Mouse (Mus musculus) neural tube, embryonic 10.5 days (tissue): ENCODE data around the gene Zfp148.

Experiments
- DNase-seq: peaks from one replicate; pipeline ENCODE4 v3.0.0-alpha.2; 2017; ENCODE audit warnings: low spot score; ENCODE audit errors: extremely low spot score

Gene Zfp148

GRCm38 (mm10) chr16:33379944-33380881, at the start of gene Zfp148:
TSS of gene Zfp148 (plus strand) at chr16:33380836.
- peak; percentile 89 for DNase-seq

- DNase-seq = no peak
Observed at GRCm38 (mm10) chr16:33333015-33333414, 47.6 kb upstream of the Zfp148 start.

- peak; percentile 44 for DNase-seq
Observed at GRCm38 (mm10) chr16:33337177-33337576, 43.5 kb upstream of the Zfp148 start.

GRCm38 (mm10) chr16:33337681-33338080, 43.0 kb upstream of the Zfp148 start:
- DNase-seq = no peak

GRCm38 (mm10) chr16:33338492-33338891, 42.1 kb upstream of the Zfp148 start:
- DNase-seq = no peak

GRCm38 (mm10) chr16:33339476-33339875, 41.2 kb upstream of the Zfp148 start:
- DNase-seq = no peak

- DNase-seq = no peak
Observed at GRCm38 (mm10) chr16:33342356-33342755, 38.3 kb upstream of the Zfp148 start.

GRCm38 (mm10) chr16:33343106-33343505, 37.5 kb upstream of the Zfp148 start:
- no peak for DNase-seq

- DNase-seq = no peak
Observed at GRCm38 (mm10) chr16:33343601-33344000, 37.0 kb upstream of the Zfp148 start.

- no peak for DNase-seq
Observed at GRCm38 (mm10) chr16:33344379-33344778, 36.3 kb upstream of the Zfp148 start.

GRCm38 (mm10) chr16:33344875-33345274, 35.8 kb upstream of the Zfp148 start:
- DNase-seq = no peak

GRCm38 (mm10) chr16:33346376-33346775, 34.3 kb upstream of the Zfp148 start:
- no peak for DNase-seq

- DNase-seq = no peak
Observed at GRCm38 (mm10) chr16:33347134-33347533, 33.5 kb upstream of the Zfp148 start.

- DNase-seq = no peak
Observed at GRCm38 (mm10) chr16:33357805-33358204, 22.8 kb upstream of the Zfp148 start.

- DNase-seq = no peak
Observed at GRCm38 (mm10) chr16:33365772-33366171, 14.9 kb upstream of the Zfp148 start.

- no peak for DNase-seq
Observed at GRCm38 (mm10) chr16:33368632-33369031, 12.0 kb upstream of the Zfp148 start.

GRCm38 (mm10) chr16:33370836-33371235, 9.8 kb upstream of the Zfp148 start:
- DNase-seq = no peak

- DNase-seq = no peak
Observed at GRCm38 (mm10) chr16:33372611-33373010, 8.0 kb upstream of the Zfp148 start.

GRCm38 (mm10) chr16:33373326-33373725, 7.3 kb upstream of the Zfp148 start:
- DNase-seq = no peak

GRCm38 (mm10) chr16:33376266-33376665, 4.4 kb upstream of the Zfp148 start:
- no peak for DNase-seq

- no peak for DNase-seq
Observed at GRCm38 (mm10) chr16:33379219-33379943, 1.3 kb upstream of the Zfp148 start.

GRCm38 (mm10) chr16:33380882-33381613, 412 bp downstream of the Zfp148 start:
- peak; percentile 78 for DNase-seq
